Mouse (Mus musculus): ENCODE results near the gene Il27ra. TPM values are rescaled to one million over a fixed set of nuclear protein-coding genes. Genes with fewer than 3 reads are reported as not detected.
A peak's percentile ranks its signal among the peaks of the same experiment; 100 is the strongest.

Il27ra gene
- polyA plus RNA-seq, 1 experiment: 7.7 TPM

DNA sequence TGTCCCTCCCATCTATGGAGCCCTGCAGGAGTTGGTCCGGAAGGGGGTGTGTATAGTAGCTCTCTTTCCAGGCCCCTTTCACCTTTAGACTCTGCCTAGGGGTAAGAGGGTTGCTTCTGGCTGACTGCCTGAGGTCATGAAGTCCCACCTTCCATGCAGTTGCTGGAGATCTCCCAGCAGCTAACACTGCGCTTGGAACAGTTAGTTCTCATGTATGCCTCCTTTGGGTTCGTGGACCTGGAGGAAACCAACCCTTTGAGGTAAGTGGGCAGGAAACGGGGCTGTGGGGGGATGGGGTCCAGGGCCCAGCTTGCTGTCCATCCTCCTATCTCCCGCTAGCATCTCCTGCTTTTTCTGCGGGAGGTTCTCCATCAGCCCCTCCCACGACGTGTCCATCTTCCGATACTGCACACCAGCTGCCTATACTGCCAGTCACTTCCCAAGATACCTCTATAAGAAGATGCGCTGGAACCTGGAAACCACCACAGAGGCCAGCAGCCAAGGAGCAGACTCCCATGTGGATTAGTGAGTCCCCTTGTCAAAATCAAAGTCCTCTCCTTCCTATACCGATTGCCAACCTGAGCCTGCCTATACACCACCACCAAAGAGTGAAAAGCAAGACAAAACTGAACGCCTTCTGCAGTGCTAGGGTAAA lies 39.3 kb downstream of the Il27ra start:
- TF ChIP-seq POLR2A (IDR thresholded peaks at IDR 0.05; ENCODE audit: borderline replicate concordance, control insufficient read depth, low read depth, low read length): no peak
- TF ChIP-seq CTCF (IDR thresholded peaks at IDR 0.05; ENCODE audit: control insufficient read depth, insufficient read depth, low read length): no peak

DNA sequence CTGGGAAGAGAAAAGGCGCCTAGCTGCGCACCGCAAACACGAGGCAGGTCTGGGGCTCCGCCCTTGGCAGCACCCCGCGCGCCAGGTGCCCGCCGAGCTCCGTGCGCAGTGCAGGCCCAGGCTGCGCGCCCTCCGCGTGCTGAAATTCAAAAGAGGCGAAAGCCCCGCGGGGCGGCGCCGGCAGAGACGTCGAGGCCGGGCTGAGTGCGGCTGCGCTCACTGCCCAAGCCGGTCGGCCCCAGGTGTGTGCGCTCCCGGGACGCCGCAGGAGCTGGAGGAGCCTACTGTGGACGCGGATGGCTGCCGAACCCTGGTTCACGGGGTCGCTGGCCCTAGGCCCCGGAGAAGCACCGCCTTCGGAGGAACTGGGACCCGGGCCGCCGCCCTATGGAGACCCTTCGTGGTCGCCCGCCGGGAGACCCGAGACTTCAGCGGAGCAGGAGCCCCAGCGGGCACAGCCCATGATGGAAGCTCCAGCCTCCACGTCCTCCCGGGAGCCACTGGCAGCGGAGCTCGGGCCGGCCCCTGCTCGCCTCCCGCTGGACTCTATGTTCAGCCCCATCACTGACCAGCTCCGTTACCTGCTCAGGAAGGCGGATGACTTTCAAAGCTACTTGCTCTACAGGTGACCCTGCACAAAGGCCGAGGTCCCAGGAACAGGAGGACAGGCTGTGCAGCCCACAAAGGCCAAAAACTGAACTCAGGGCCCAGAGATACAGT lies 40.9 kb downstream of the Il27ra start, which contains the start of gene 1700067K01Rik:
Gene 1700067K01Rik, plus strand, starts transcription at position 222 of the 720 bp plus-strand sequence.
- Histone ChIP-seq H3K4me1 (ENCODE audit: control insufficient read depth, insufficient read depth, low read length) (peaks cover 2% of the 10 kb centered on the region; the same call in 1 of the 2 replicates), H3K27ac (ENCODE audit: control insufficient read depth, insufficient read depth, low read depth, low read length, poor library complexity) (no peak within 1 kb of the TSS), H3K4me3 (replicated peaks; ENCODE audit: control insufficient read depth, low read depth, low read length) (no peak within 1 kb of the TSS)
- WGBS: 94% methylated on average over 61 of the region's 61 CpGs
- TF ChIP-seq POLR2A (IDR thresholded peaks at IDR 0.05; ENCODE audit: borderline replicate concordance, control insufficient read depth, low read depth, low read length) (no peak), CTCF (IDR thresholded peaks at IDR 0.05; ENCODE audit: control insufficient read depth, insufficient read depth, low read length) (no peak)

More for the DNA sequence above, 39.3 kb downstream of the Il27ra start:
- WGBS: 81% methylated on average over 12 of the region's 12 CpGs
- no peak overlapping the region for H3K4me3 ChIP-seq (replicated peaks; ENCODE audit: control insufficient read depth, low read depth, low read length)
- peaks cover 2% of the 10 kb centered on the region; the same call in 1 of the 2 replicates for H3K4me1 ChIP-seq (ENCODE audit: control insufficient read depth, insufficient read depth, low read length)
- no peak overlapping the region for H3K27ac ChIP-seq (ENCODE audit: control insufficient read depth, insufficient read depth, low read depth, low read length, poor library complexity)

DNA sequence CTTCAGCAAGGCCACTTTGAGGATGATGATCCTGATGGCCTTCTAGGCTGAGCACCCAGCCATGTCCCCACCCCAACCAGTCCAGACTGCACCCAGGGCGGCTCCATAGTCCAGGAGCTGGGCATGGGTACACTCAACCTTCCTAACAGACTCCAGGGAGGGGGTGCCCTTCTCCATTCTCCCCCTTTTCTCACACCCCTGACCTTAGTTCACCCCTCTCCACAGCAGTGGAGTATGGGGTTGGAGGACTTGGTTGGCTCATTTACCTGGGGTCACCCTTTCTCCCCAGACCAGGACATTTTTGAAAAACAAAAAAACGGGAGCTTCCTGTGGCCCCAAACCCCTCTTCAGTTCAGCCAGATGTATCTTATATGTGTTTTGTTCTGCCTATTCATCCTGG lies 42.6 kb downstream of the Il27ra start:
- WGBS: 86% methylated on average over 2 of the region's 2 CpGs
- Histone ChIP-seq H3K4me1 (ENCODE audit: control insufficient read depth, insufficient read depth, low read length) (peaks cover 2% of the 10 kb centered on the region; the same call in 1 of the 2 replicates), H3K27ac (ENCODE audit: control insufficient read depth, insufficient read depth, low read depth, low read length, poor library complexity) (no peak overlapping the region), H3K4me3 (replicated peaks; ENCODE audit: control insufficient read depth, low read depth, low read length) (no peak overlapping the region)
- TF ChIP-seq CTCF (IDR thresholded peaks at IDR 0.05; ENCODE audit: control insufficient read depth, insufficient read depth, low read length) (no peak), POLR2A (IDR thresholded peaks at IDR 0.05; ENCODE audit: borderline replicate concordance, control insufficient read depth, low read depth, low read length) (no peak)

GRCm38 (mm10) chr8:83999057-83999705 lies 43.2 kb downstream of the Il27ra start:
- WGBS: 82% methylated on average over 16 of the region's 16 CpGs
- Histone ChIP-seq H3K4me1 (ENCODE audit: control insufficient read depth, insufficient read depth, low read length) (peaks cover 2% of the 10 kb centered on the region; the same call in 1 of the 2 replicates), H3K4me3 (replicated peaks; ENCODE audit: control insufficient read depth, low read depth, low read length) (peak overlapping the region; percentile 67), H3K27ac (ENCODE audit: control insufficient read depth, insufficient read depth, low read depth, low read length, poor library complexity) (no peak overlapping the region)
- no peak for TF ChIP-seq CTCF (IDR thresholded peaks at IDR 0.05; ENCODE audit: control insufficient read depth, insufficient read depth, low read length)
- no peak for TF ChIP-seq POLR2A (IDR thresholded peaks at IDR 0.05; ENCODE audit: borderline replicate concordance, control insufficient read depth, low read depth, low read length)

DNA sequence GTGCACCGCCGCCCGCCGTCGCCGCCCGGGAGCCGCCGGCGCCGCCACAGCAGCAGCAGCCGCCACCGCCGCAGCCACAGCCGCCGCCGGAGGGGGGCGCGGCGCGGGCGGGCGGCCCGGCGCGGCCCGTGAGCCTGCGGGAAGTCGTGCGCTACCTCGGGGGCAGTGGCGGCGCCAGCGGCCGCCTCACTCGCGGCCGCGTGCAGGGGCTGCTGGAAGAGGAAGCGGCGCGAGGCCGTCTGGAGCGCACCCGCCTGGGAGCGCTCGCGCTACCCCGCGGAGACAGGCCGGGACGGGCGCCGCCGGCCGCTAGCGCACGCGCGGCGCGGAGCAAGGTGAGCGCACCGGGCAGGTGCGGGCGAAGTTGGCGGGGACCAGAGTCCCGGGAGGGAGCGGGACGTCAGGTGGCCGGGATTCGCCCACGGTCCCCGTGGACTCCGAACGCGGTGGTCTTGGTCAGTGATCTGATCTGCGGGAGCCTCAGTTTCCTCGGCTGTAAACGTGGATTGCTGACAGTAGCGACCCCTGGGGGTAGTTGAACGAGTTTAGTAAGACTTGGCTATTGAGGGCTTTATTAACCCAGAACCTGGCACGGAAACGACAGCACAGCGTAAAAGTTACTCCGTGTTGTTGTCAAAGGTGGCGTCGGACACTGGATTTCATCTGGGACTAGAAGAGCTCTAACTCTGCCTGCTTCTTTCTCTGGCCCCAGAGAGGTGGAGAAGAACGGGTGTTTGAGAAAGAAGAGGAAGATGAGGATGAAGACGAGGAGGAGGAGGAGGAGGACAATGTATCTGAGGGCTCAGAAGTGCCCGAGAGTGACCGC lies 43.9 kb downstream of the Il27ra start:
- 9% methylated on average over 92 of the region's 92 CpGs for WGBS
- Histone ChIP-seq H3K4me1 (ENCODE audit: control insufficient read depth, insufficient read depth, low read length) (peaks cover 2% of the 10 kb centered on the region; the same call in 1 of the 2 replicates), H3K27ac (ENCODE audit: control insufficient read depth, insufficient read depth, low read depth, low read length, poor library complexity) (peak overlapping the region; percentile 72), H3K4me3 (replicated peaks; ENCODE audit: control insufficient read depth, low read depth, low read length) (peak overlapping the region; percentile 67)
- TF ChIP-seq POLR2A (IDR thresholded peaks at IDR 0.05; ENCODE audit: borderline replicate concordance, control insufficient read depth, low read depth, low read length) (no peak), CTCF (IDR thresholded peaks at IDR 0.05; ENCODE audit: control insufficient read depth, insufficient read depth, low read length) (peak; percentile 25; the same call in 1 of the 2 replicates)

GRCm38 (mm10) chr8:83997511-83998141 lies 44.8 kb downstream of the Il27ra start, which contains the start of gene Samd1:
Samd1 (plus strand) TSS chr8:83997672.
- 14% methylated on average over 109 of the region's 112 CpGs for WGBS
- peaks cover 2% of the 10 kb centered on the region; the same call in 1 of the 2 replicates for H3K4me1 ChIP-seq (ENCODE audit: control insufficient read depth, insufficient read depth, low read length)
- peak; percentile 27; the same call in 1 of the 2 replicates for TF ChIP-seq POLR2A (IDR thresholded peaks at IDR 0.05; ENCODE audit: borderline replicate concordance, control insufficient read depth, low read depth, low read length)
- no peak for TF ChIP-seq CTCF (IDR thresholded peaks at IDR 0.05; ENCODE audit: control insufficient read depth, insufficient read depth, low read length)

More at GRCm38 (mm10) chr8:83997511-83998141, 44.8 kb downstream of the Il27ra start, which contains the start of gene Samd1:
- Histone ChIP-seq H3K4me3 (replicated peaks; ENCODE audit: control insufficient read depth, low read depth, low read length) (peak within 1 kb of the TSS; percentile 75), H3K27ac (ENCODE audit: control insufficient read depth, insufficient read depth, low read depth, low read length, poor library complexity) (peak within 1 kb of the TSS; percentile 86)

Measured in bone marrow, adult 2 months (tissue).